Mouse (Mus musculus): Measurements from ENCODE around the gene Gm17490.
A peak's percentile ranks its signal among the peaks of the same experiment; 100 is the strongest.

Gene Gm17490

DNA sequence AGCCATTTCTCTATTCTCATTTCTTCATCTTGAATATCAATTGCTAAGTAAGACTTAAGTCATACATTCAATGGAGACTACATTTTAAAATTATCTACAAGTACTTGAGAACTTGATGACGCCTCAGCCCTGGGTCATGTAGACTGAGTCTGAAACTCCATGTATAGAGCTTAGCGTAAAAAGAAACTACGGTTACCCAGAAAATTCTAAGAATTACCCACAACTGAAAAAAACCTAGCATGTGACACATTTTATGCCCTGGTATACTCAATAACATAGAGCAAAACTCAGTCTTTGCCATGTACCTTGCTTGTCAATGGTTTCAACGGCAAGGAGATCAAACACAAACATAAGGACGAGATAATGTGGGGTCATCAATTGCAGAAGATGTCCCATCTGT lies at the start of gene Gm17490:
Gene Gm17490 (minus strand): TSS at position 375 of the 400 bp plus-strand sequence.
- no peak for DNase-seq (ENCODE audit: low read depth, low spot score)

DNA sequence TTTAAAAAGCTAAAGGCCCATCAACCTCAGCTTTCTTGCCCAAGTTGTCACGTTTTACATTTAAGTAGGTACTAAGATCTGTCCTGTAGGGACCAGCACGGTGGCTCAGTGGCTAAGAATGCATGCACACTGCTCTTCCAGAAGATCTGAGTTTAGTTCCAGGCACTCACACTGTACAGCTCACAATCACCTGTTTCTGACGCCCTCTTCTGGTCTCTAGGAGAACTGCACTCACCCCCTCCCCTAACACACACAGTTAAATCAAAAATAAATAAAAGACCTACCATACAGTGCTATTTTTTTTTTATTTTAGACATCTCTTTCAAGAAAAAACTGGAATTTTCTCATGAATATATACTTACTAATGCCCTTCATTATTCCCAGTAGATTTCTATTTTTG lies 46.1 kb upstream of the Gm17490 start:
- no peak for DNase-seq (ENCODE audit: low read depth, low spot score)

DNA sequence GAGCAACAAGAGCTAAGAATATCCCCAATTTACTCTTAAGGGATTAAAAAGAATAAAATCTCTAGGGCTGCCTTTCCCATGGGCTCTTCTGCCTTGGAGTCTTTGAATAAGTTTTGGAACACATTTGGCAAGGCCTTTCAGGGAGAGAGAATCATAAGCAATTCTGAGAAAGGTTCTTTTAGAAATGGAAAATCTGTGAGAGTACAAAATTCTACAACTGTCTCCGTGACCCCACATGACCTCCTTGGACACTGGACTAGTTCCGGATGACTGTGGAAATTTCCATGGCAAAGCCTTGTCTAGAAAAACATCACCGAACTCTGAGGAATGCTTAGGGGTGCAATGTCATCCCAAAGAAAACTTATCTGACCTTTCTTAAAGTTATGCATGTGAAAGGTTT lies 39.3 kb upstream of the Gm17490 start:
- no peak for DNase-seq (ENCODE audit: low read depth, low spot score)

DNA sequence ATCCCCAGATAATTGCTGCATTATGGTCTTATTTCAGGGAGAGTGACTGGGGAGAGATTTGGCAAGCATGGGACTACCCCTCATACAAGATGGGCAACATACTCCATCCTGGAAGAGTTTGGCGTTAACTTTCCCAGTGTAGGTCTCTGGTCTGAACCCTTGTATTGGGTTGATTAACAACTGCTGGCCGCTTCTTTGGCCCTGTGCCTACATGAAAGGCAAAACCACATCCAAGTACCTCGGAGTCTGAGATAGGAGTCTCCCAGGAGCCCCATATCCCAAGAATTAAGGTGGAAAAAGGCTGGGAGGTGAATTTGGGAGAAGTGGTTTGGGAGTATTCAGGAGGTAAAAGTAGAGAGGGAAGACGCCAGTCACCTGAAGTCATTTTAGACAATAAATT lies 38.7 kb upstream of the Gm17490 start:
- DNase-seq (ENCODE audit: low read depth, low spot score) = no peak

DNA sequence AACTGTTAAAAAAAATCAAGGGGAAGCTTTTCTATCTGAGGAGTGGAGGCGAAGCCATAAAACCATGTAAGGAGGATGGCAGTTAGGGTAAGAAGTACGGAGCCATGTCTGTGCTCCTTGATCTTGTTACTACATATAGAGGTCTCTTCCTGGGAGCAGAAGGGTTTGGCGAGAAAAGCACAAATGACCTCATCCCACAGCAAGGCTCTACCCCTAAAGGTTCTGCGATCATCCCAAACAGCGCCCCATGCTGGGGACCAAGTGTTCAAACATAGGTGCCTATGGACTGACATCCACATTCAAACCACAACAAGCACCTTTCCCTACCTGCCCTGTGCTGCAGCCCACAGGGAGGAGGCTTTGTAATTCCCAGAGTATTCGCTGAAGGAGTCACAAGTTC lies 38.3 kb upstream of the Gm17490 start:
- DNase-seq (ENCODE audit: low read depth, low spot score) = no peak

DNA sequence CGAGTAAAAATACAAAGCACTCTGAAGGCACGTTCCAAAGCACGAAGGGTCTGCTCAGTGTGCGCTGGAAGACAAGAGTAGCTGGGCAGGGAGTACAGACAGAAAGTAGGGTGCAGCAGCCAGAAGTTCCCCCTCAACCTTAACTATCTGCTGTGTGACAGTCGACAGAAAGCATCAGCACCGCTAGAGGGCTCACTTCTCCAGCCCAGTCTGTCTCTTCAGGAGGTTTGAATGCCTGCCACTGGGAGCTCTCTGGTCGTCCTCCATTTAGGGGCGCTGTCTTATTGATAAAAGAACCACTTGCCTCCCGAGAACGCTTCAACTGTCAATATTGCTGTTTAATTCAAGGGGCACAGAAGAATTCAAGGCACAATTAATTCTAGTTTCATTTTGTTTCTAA lies 37.9 kb upstream of the Gm17490 start:
- peak; percentile 37 for DNase-seq (ENCODE audit: low read depth, low spot score)

DNA sequence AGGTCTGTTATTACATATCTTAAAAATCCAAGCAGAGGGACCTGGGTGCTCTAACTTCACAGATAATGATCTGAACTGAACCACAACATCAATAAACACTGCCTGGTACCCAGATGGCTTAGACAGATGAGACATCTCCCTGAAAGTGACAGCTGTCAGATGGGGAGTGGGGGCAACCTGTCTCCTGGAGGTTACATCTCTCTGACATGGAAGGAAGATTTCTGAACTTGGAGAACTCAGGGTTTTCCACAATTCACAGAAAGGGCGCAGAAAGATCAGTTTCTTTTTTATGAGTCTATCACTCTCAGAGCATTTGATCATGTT lies 36.8 kb upstream of the Gm17490 start:
- DNase-seq (ENCODE audit: low read depth, low spot score) = no peak

DNA sequence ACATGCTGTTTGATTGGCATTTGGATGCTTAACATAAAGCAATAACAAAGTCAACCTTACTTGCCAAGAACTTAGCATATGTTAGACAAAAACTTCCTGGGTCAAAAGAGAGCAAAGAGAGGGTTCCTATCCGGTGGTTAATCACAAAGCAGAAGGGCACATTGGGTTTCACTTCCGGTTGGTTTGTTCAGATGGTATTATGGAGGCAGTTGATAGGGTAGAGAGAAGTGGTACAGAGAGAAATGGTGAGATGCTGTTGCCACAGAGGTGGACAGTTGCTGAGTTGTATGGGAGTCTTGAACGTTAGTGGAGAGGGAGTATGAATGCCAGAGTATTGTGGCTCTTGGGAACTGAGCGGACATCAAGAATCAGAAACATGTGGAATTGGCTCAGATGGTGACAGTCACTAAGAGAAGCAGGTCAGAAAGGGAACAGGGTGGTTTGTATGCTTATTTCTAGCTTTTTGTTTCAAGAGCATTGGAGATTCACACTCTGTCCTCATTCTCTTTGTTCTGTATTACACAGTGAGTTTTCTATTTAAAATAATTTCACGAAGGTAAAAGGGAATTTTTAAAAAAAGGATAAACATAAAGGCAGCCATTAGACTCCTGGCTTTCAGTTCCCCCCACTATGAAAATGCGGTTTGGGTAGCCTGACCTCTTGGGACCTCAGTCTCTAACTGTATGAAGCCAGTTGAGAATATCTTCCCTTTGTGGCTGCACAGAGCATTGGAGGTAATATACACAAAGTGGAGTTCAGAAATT lies 36.3 kb upstream of the Gm17490 start:
- no peak for DNase-seq (ENCODE audit: low read depth, low spot score)

DNA sequence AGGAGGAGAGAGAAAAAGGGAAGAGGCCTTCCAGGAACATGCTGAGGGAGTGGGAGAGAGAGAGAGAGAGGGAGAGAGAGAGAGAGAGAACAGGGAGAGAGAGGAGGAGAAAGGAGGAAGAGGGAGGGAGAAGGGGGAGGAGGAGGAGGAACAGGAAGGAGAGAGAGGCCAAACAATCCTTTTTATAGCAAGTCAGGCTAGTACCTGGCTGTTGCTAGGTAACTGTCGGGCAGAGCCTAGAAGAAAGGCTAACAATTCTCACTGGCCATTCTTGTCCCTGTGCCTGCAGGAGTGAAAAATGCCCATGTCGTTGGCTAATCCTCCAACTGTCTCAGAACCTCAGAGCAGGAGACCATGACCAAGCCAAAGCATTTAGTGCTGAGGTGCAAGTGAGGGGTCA lies 33.2 kb upstream of the Gm17490 start:
- DNase-seq (ENCODE audit: low read depth, low spot score) = no peak

DNA sequence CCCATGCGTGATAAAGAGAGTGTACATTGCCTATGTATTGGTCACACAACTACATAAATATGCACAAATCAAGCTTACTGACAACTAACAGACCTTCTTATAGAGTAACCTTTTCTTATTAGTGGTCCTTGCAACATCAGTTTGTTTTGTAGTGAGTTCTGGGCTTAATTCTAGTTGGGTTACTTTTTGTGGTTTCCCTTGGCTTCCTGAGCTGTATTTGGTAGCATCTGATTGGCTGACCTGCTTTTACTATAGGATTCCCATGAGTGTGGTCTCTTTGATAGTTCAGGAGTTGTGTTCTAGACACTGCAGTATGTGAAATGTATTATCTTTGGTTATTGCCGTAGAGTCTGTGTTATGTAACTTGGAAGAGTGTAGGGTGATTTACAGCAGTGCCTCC lies 31.5 kb upstream of the Gm17490 start:
- no peak for DNase-seq (ENCODE audit: low read depth, low spot score)

DNA sequence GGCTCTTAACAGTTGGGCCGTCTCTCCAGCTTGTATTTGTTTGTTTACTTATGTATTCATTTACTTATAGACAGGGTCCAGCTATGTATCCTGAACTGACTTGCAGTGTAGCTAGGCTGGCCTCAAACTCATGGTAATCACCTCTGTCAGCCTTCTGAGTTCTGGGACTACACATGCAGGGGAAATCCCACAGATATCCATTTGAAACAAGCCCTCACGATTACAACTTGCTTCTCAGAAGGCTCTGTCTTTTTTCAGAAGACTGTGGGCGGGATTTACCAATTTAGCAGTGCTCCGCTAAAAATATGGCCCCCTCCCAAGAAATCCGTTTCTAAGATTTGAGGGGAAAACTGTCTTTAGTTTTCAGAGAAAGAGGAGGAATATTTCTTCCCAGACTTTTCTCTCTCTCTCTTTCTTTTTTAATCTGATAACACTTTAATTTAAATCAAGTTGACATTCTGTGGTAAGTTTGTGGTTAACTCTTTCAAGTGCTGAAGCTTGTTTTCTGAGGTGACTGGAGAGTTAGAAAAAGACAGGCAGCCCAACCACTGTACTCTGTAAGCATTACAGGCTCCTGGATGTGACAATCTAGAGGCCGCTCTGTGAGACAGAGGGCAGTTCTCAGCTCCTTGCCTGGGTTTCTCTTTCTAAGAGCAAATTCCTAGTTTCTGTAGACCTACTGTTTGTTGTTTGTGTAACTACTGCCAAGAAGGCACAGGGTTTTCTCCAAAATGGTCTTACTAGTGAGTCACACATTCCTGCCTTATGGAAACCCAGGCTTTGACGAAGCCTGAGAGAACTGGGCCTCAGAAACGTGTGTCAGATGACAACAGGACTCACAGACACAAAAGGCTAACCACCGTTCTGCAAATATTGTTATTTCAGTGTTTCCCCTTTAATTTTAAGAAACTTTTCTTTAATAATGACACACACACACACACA lies 29.2 kb upstream of the Gm17490 start:
- DNase-seq (ENCODE audit: low read depth, low spot score) = no peak

DNA sequence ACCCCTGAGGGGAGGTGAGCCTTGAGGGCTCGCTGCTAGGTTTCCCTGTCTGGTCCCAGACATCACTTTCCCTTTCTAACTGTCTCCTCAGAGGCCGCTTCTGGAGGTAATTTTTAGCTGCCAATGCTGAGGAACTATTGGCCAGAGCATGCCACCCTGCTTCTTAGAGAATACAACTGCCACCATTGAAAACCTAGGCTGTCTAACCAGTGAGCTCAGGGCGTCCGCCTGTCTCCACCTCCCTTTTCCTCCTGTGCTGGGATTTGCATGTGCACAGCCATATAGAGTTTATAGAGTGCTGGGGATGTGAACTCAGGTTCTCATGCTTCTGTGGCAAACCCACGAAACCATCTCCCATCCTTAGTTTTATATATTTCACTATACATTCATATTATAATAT lies 27.7 kb upstream of the Gm17490 start:
- DNase-seq (ENCODE audit: low read depth, low spot score) = no peak

DNA sequence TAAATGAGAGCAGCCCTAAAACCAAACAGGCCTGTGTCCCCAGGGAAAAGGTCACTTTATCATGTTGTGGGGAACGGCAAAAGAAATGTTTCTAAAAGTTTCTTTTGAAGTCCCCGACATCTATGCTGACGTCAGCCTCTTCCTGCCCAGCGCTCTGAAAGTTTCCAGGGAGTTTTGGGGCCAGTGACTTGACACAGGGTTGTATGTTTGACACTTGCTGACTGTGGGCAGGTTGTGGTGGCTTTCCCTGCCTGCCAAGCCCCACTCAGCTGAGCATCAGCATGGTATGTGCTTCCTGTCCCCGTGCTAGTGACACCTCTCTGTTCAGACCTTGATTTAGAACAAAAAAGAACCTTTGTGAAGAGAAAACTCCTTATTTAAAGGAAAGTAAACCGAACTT lies 27.3 kb upstream of the Gm17490 start:
- DNase-seq (ENCODE audit: low read depth, low spot score) = no peak

DNA sequence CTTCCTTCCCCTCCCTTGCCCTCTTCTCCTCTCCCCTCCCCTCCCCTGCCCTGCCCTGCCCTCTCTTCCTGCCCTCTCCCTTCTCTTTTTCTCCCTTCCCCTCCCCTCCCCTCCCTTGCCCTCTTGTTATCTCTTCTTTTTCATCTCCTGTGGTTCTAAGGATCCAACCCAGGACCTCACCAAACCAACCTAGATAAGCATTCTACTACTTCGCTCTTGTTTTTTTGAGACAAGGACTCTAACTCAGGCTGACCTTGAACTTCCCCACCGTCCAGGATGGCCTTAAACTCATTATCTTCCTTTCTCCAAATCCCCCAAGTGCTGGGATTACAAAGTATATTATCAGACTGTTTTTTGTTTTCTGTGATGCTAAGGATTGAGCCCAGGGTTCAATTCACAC lies 26.7 kb upstream of the Gm17490 start:
- DNase-seq (ENCODE audit: low read depth, low spot score) = no peak

DNA sequence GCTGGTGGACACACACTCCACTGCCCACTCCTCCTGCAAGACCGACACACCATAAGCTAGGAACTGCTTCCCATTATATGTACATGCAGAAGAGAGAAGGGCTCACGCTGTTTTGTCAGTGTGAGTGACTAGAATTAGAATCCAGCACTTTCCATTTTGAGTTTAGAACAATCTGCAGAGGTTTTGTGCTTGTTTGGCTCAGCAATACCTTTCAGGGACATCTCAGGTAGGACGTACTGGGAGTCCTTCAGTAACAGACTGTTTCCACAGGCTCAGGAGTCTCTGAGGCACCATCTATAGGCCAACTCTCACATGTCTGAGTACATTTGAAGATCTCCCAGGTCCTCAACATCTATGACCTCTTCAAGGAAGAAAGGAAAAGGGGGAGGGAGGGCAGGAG lies 26.1 kb upstream of the Gm17490 start:
- DNase-seq (ENCODE audit: low read depth, low spot score) = no peak

DNA sequence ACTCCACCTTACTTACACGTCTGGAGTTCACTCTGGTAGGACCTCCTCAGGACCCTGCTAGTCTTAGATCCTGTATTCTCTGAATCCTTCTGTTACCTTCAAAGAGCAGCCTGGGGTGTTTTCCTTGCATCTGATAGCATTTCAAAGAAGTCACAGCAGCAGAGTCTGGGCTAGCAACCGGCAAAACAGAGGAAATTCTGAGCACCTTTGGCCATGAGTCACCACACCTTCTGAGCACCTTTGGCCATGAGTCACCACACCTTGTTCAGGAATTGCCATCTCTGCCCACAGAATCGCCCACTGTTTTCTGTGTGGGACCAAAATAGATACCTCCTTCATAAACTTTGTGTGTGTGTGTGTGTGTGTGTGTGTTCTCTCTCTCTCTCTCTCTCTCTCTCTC lies 25.4 kb upstream of the Gm17490 start:
- DNase-seq (ENCODE audit: low read depth, low spot score) = no peak

DNA sequence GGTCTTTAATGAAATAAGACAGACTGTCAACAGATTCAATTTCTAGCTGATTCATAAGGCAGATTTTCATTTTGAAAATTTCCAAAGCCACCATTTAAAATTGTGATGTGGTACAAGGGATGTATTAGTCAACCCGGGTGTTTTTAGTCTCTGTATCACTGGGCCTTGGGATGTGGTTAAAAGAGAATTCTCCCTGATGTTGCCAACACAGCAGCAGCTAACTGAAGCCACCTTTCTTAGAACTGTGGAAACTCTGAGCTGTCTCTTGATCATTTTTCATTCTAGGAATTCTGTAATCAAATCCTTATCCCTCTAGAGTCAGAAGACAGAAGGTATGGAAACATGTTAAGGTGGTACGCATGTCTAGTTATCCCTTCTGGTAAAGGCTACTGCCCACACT lies 19.2 kb upstream of the Gm17490 start:
- DNase-seq (ENCODE audit: low read depth, low spot score) = no peak

DNA sequence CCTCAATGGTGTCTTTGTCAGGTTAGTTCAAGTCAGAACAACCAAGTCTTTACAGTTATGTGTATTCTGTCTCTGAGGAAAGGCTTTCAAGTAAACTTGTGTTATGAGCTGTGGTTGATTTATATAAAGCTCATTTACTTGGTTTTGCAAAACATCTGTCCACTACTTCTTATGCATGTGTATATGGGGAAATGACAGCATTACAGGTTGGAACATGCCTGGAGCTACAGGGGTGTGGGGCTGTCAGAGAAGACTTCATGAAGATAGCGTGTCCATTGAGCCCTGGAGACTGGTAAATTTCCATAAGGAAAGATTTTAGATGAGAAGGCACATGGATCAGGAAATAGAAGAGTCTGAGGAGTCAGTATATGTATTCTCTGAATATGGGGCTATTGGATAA lies 18.0 kb upstream of the Gm17490 start:
- no peak for DNase-seq (ENCODE audit: low read depth, low spot score)

DNA sequence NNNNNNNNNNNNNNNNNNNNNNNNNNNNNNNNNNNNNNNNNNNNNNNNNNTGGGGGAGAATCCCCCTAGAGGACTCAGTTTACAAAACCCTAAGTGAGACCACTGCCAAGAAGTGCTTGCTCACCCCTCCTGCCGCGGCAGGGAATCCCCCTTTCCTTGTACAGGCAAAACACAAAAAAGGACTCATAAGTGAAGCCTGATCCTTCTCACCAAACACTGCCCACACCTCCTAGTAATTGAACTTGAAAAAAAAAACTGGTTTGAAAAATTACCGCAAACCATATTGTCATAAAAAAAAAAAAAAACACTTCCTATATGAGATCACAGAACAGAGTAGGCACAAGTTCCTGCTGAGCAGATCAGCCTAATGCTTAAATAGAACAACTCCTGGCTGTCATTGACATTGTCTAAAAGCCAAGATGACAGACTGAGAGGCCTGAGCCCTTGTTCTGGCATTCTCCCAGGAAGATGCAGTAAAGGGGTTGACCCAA lies 16.4 kb upstream of the Gm17490 start, which contains the start of gene Il2ra:
Gene Il2ra (plus strand): TSS at position 357 of the 491 bp plus-strand sequence.
- no peak for DNase-seq (ENCODE audit: low read depth, low spot score)

DNA sequence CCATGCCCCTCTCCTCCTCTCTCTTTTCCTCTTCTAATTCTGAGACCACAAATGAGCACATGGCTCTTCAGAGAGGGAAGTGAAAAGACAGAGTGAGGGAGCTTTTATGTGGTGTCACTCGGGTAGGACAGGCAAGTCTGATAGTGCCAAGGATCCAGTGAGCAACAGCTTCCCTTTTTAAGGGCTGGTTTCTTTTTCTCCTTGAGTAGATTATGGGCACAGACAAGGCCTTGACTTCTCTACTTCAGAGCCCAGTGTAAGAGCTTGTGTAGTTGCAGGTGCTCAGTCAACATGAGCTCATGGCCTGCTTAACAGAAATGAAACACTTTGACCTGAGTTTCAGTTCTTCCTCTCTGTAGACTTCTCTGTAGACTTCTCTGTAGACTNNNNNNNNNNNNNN lies 11.1 kb upstream of the Gm17490 start:
- no peak for DNase-seq (ENCODE audit: low read depth, low spot score)

DNA sequence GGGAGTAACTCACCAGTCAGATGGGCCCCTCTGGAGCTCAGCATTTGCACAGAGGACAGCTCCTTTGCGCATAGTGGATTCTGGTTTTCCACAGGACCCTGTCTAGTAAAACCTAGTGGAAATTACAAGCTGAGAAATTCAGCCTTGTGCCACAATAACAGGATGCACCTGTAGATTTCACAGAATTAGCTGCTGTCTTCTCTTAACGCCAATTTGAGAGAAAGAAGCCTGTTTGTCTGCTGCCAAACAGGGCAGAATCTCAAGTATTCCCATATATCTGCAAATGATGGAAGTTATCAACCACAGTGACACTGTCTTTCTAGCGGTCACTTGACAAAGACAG lies 10.0 kb upstream of the Gm17490 start:
- DNase-seq (ENCODE audit: low read depth, low spot score) = no peak

DNA sequence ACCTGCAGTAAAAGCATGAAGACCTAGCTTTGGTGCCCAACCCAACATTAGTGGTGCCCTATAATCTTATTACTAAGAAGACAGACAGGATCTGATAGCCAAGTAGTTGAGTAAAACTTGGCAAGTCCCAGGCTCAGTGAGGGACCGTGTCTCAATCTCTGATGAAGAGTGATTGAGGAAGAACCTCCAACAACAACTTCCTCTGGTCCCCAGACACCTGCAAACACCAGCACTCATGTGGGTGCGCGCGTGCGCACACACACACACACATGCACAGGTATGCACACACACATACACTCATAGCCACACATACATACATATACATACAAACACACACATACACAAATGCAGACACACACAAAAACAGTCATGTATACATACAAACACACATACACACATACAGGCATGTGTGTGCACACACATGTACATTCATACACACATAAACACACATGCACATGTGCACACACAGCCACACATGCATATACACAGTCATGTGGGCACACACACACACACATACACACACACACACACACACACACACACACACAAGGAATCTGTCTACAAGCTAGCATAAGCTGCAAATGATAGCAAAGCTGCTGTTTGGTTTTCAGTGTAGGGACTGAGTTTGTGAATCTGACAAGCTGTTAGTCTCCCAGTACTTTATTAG lies 9.5 kb upstream of the Gm17490 start:
- no peak for DNase-seq (ENCODE audit: low read depth, low spot score)

Measured in retina, adult 2 months (tissue).